Mouse (Mus musculus) C3H10T1/2 (cell line): Measurements from ENCODE around the gene Mmp11. TPM values are rescaled to one million over a fixed set of nuclear protein-coding genes. Genes with fewer than 3 reads are reported as not detected.

Source experiments
- polyA plus RNA-seq, 2 experiments: library from polyadenylated mRNA; unstranded; fragments of >200 nt; fragmentation: generic; extraction: Trizol; gene quantifications; one replicate each; pipeline ENCODE4 v1.2.1; 2012; ENCODE audit warnings: missing spikeins in 2 of 2

Gene Mmp11
- polyA plus RNA-seq: 10 to 100 TPM; 27.3 to 82.1 TPM

GRCm38 (mm10) chr10:75935680-75936541, at the start of gene Mmp11:
Gene Mmp11 (minus strand): TSS chr10:75936496.

DNA sequence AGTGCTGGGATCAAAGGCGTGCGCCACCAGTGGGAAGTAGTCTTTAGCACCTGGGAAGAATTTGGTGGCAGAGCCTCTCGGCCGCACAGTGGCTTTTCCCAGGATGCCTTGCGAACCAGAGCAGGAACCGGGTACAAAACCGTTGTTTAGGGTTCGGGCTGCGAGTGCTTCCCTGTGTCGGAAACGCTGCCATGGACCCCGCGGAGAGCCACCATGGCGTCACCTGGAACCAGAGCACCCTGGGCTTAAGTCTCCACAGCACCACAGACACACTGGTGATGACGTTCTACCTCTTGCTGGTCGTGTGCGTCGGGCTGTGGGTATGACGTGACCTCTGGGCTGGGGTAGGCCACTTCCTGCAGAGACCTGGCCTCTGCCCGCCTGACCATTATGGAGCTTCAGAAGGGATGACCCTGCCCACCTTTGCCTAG, 18.1 kb upstream of the Mmp11 start, which contains the start of gene Gm5134:
Gene Gm5134 (plus strand): TSS at position 134 of the 431 bp plus-strand sequence.

GRCm38 (mm10) chr10:75942736-75943477, 6.6 kb upstream of the Mmp11 start, which contains the start of gene Vpreb3:
Gene Vpreb3 (plus strand): TSS chr10:75943057.

GRCm38 (mm10) chr10:75940520-75940919, 4.2 kb upstream of the Mmp11 start, which contains the start of gene Gm867:
Gene Gm867 (minus strand): TSS chr10:75940672.

DNA sequence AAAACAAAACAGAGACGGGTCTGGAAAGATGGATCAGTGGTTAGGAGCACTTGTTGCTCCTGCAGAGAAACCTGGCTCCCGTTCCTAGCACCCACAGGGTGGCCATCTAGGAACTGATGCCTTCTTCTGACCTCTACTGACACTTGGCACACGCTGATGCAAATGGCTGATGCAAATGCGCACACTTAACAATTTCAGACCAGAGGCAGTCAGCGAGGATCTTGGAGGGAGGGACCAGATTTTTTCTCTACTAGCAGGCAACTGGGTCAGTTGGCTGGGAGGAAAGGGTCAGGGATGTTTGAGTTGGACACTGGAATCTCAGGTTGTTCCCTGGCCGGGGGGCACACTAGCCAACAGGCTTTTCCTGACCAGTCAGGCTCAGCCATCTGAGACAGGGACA, 3.4 kb downstream of the Mmp11 start, which contains the start of gene Chchd10:
Gene Chchd10 (plus strand): TSS at position 240 of the 400 bp plus-strand sequence.

GRCm38 (mm10) chr10:75921026-75921725, 15.1 kb downstream of the Mmp11 start, which contains the start of gene Smarcb1:
Gene Smarcb1 (minus strand): TSS chr10:75921617.

DNA sequence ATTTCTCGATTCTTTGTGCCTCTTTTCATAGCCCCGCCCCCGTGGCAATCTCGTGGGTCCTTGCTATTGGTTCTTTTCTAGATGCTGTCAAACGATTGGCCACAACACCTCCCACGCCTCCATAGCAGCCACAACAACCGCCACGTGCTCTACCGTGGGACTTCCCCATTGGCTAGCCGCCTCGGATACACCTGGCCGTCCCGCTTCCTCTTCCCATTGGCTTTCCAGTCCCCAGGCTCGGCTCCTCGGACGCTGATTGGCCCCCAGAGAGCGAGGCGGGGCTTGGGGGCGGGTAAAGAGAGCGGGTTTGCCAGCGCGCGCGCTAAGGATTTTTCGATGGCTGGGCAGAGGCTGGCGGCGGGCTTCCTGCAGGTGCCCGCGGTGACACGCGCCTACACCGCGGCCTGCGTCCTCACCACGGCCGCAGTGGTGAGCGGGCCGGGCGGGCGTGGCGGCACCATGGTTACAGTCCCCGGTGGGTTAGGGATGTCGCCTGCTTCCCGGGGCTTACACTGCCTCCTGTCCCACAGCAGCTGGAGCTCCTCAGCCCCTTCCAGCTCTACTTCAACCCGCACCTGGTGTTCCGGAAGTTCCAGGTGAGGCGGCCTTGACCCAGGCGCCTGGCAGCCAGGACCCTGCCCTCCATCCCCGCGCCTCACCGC, 43.1 kb downstream of the Mmp11 start, which contains the start of gene Derl3:
Gene Derl3 (plus strand): TSS at position 325 of the 662 bp plus-strand sequence.

Other genes with a start within 250 kb of the Mmp11 start
- gene Cabin1, start 172.2 kb downstream of the Mmp11 start, polyA plus RNA-seq: 10 to 100 TPM; 10.8 to 44.7 TPM
- 10 to 100 TPM; 42.5 to 79.9 TPM for gene Ddt, start 163.1 kb downstream of the Mmp11 start, polyA plus RNA-seq
- not detected for gene Gm20441, start 155.5 kb downstream of the Mmp11 start, polyA plus RNA-seq
- gene Gstt3, start 155.1 kb downstream of the Mmp11 start, polyA plus RNA-seq: 1 to 10 TPM in 1 of 2 experiments, under 1 TPM in 1; 0.42 to 3.1 TPM
- gene Gstt1, start 137.9 kb downstream of the Mmp11 start, polyA plus RNA-seq: 10 to 100 TPM in 1 of 2 experiments, 1 to 10 TPM in 1; 6.2 to 43.9 TPM
- gene Gstt4, start 114.0 kb downstream of the Mmp11 start, polyA plus RNA-seq: not detected
- gene Gstt2, start 99.1 kb downstream of the Mmp11 start, polyA plus RNA-seq: 1 to 10 TPM in 1 of 2 experiments, under 1 TPM in 1; 0.08 to 1.2 TPM
- 1,000 to 10,000 TPM in 1 of 2 experiments, 100 to 1,000 TPM in 1; 771 to 3,948 TPM for gene Mif, start 76.3 kb downstream of the Mmp11 start, polyA plus RNA-seq
- under 1 TPM in 1 of 2 experiments, not detected in 1; 0.45 TPM for gene Derl3, start 43.1 kb downstream of the Mmp11 start, polyA plus RNA-seq
- 100 to 1,000 TPM; 149 to 179 TPM for gene Smarcb1, start 14.9 kb downstream of the Mmp11 start, polyA plus RNA-seq
- 1 to 10 TPM in 1 of 2 experiments, under 1 TPM in 1; 0.40 to 2.4 TPM for gene Chchd10, start 3.4 kb downstream of the Mmp11 start, polyA plus RNA-seq
- not detected for gene Gm867, start 4.2 kb upstream of the Mmp11 start, polyA plus RNA-seq
- gene Vpreb3, start 6.6 kb upstream of the Mmp11 start, polyA plus RNA-seq: not detected
- gene Gm5134, start 18.0 kb upstream of the Mmp11 start, polyA plus RNA-seq: not detected
- gene Zfp280b, start 96.2 kb upstream of the Mmp11 start, polyA plus RNA-seq: 1 to 10 TPM in 1 of 2 experiments, under 1 TPM in 1; 0.47 to 3.3 TPM
- gene Slc5a4b, start 174.5 kb upstream of the Mmp11 start, polyA plus RNA-seq: not detected
- gene Slc5a4a, start 211.0 kb upstream of the Mmp11 start, polyA plus RNA-seq: not detected